Mouse (Mus musculus) myocyte (in vitro differentiated cells): ENCODE results near the gene Aatf.

ENCODE experiments used
- E2F4 ChIP-seq: IDR thresholded peaks from one replicate; pipeline ENCODE4 v1.6.1; 2011; ENCODE audit warnings: mild to moderate bottlenecking, control low read depth, moderate library complexity; ENCODE audit not compliant: insufficient read depth
- MYOD1 ChIP-seq, 3 experiments: IDR thresholded peaks; one replicate each; pipeline ENCODE4 v1.6.1; 2011; ENCODE audit warnings: control low read depth in 2 of 3, low read depth in 2 of 3, mild to moderate bottlenecking in 2 of 3, moderate library complexity in 1 of 3; ENCODE audit not compliant: insufficient read length in 2 of 3, control insufficient read depth in 1 of 3
- POLR2A ChIP-seq: IDR thresholded peaks from one replicate; pipeline ENCODE4 v1.6.1; 2011; ENCODE audit warnings: low read depth, mild to moderate bottlenecking, control low read depth, moderate library complexity; ENCODE audit not compliant: insufficient read length
- SRF ChIP-seq: IDR thresholded peaks from one replicate; pipeline ENCODE4 v1.6.1; 2011; ENCODE audit warnings: low read depth; ENCODE audit not compliant: control insufficient read depth, insufficient read length
- TCF12 ChIP-seq: IDR thresholded peaks from one replicate; pipeline ENCODE4 v1.6.1; 2011; ENCODE audit warnings: mild to moderate bottlenecking, control low read depth; ENCODE audit not compliant: poor library complexity, insufficient read depth, severe bottlenecking
- USF1 ChIP-seq: IDR thresholded peaks from one replicate; pipeline ENCODE4 v1.6.1; 2011; ENCODE audit warnings: low read depth, mild to moderate bottlenecking, control low read depth, moderate library complexity

DNA sequence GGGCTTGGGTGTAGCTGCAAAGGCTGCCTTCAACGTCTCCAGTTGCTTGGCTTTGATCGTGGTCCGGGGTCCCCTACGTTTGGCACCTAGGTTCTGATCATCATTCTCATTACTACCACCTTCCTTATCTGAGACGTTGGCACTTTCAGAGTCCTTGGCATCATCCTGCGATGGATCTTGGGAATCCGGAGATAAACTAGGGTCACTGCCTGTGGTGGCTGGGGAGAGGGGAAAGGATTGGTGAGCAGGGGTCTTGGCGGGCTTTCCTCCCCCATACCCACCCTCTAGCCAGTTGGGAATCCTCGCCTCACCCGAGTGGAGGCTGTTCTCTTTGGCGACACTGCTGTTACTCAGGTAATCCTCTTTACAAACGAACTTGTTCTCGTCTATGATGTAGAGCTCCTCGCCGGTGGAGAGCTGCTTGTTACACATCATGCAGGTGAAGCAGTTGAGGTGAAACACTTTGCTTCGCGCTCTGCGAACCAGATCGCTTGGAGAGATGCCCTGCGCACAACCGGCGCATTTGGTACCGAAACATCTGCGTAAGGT is 8.5 kb upstream of the Aatf start:
- TF ChIP-seq SRF (no peak), POLR2A (no peak), USF1 (no peak), TCF12 (no peak), E2F4 (no peak), MYOD1 (IDR thresholded peaks at IDR 0.05; ENCODE audit: control insufficient read depth in 1 of 3, insufficient read length in 2 of 3, low read depth in 2 of 3) (no peak)
